Mouse (Mus musculus): ENCODE measurements around the gene Slc47a1. TPM values are rescaled to one million over a fixed set of nuclear protein-coding genes. Genes with fewer than 3 reads are reported as not detected.

Gene Slc47a1
- polyA plus RNA-seq (2017; shearing (Covaris generic)) = not detected

DNA sequence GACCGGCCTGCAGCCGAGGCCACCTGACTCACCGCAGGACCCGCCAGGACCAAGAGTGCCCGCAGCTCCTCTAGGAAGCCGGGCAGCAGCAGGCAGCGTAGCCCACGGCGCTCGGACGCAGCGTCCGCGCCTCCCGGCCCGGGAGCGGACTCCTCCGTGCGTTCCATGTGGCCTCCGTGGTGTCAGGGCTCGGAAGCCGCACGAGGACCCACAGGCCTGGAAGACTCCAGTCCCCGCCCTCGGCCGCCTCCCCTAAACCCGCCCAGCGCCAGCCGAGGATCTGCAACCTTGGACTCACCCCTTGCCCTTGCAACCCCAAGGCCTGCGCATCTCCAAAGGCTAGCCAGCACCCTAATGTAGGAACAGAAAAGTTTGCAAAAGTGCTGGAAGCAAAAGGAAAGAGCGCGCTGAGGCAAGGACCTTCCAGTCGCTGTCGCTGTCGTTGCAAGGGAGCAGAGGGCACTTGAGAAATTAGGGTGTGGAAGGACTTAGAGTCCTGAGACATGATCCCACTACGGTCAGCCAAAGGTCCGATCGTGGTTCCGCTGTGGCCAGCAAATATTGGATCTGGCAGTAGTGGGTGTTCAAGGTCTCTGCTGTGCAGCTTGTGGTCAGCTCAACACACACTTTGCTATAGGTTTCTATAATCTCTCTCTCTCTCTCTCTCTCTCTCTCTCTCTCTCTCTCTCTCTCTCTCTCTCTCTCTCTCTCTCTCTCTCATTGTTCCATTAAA, at the start of gene Slc47a1:
Slc47a1 (minus strand) TSS at position 465 of the 733 bp plus-strand sequence.

DNA sequence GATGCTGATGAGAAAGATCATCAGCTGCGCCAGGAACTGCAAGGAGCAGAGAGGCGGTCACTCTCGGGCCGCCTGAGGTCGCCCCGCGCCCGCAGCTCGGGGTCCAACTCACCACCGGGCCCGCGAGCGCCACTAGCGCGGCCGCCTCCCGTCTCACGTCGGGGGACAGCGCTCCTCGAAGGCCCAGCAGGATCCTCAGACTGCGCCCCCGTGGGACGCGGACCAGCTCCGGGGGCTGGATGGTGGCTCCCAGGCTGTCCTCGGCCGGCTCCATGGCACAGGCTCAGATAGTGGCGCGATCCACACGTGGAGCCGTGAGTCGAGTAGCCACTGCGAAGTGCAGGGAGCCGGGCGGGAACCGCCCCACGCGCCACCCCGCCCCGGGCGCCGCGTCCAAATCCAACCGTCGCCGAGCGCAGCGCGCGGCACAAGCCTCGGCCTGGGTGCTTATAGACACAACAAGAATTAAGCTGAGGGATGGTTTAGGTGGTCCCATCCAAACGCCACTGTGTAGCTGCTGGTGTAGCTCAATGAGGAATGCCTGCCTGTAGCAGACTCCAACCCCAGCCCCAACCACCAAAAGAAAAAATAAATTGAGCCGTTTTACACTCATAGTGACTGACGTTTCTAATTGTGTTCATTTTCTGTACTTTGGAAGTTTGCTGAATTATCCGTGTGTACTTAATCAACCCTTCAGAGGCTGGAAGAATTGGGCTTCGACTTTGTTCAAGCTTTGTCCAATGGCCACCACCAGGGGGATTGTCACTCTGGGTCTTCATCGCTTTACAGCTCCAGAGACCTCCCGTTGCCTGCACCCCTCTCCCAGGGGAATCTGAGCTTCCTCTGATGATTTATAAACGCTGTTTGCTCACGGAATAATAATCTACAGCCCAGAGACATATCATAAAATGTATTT, 35.4 kb downstream of the Slc47a1 start, which contains the start of gene Slc47a2:
Slc47a2 (minus strand) TSS at position 356 of the 916 bp plus-strand sequence.

Other genes with a start within 250 kb of the Slc47a1 start
- gene Usp22, start 203.3 kb downstream of the Slc47a1 start, polyA plus RNA-seq (2017; shearing (Covaris generic)) = 110 TPM
- not detected for gene Aldh3a1, start 170.8 kb downstream of the Slc47a1 start, polyA plus RNA-seq (2017; shearing (Covaris generic))
- 37.6 TPM for gene Aldh3a2, start 110.9 kb downstream of the Slc47a1 start, polyA plus RNA-seq (2017; shearing (Covaris generic))
- not detected for gene Slc47a2, start 35.5 kb downstream of the Slc47a1 start, polyA plus RNA-seq (2017; shearing (Covaris generic))
- not detected for gene Rnf112, start 75.8 kb upstream of the Slc47a1 start, polyA plus RNA-seq (2017; shearing (Covaris generic))
- gene Mfap4, start 107.1 kb upstream of the Slc47a1 start, polyA plus RNA-seq (2017; shearing (Covaris generic)) = not detected
- 19.5 TPM for gene Mapk7, start 116.1 kb upstream of the Slc47a1 start, polyA plus RNA-seq (2017; shearing (Covaris generic))
- gene B9d1, start 126.8 kb upstream of the Slc47a1 start, polyA plus RNA-seq (2017; shearing (Covaris generic)) = not detected
- 0.14 TPM for gene Epn2, start 201.3 kb upstream of the Slc47a1 start, polyA plus RNA-seq (2017; shearing (Covaris generic))

Measured in naive thymus-derived CD4-positive, alpha-beta T cell, adult 5 months (primary cell).